Mouse (Mus musculus): ENCODE data around the gene Dynlt1b. TPM values are rescaled to one million over a fixed set of nuclear protein-coding genes. Genes with fewer than 3 reads are reported as not detected.
"Not testable (repeated sequence)": the region's sequence is repeated elsewhere in the genome, so short reads cannot be mapped to it uniquely, and the experiment has no call there.

Gene Dynlt1b
- total RNA-seq, 2 experiments from 2014 or later = 43.0 to 50.4 TPM

DNA sequence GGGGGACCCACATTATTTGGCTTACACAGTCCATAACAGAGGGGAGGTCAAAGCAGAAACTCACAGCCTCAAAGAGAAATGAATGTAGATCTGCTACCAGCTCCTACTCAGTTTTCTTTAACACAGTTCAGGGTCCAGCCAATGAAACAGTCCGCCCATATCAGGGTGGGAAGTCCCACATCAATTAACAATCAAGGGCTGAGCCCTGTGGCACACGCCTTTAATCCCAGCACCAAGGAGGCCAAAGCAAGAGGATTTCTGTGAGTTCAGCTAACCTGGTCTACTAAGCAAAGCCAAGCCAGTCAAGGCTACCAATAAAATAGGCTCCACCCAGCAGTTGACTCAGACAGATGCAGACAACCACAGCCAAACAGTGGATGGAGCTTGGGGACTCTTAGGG is 7.5 kb upstream of the Dynlt1b start:
- not testable (repeated sequence) for DNase-seq (ENCODE audit: low spot score)

DNA sequence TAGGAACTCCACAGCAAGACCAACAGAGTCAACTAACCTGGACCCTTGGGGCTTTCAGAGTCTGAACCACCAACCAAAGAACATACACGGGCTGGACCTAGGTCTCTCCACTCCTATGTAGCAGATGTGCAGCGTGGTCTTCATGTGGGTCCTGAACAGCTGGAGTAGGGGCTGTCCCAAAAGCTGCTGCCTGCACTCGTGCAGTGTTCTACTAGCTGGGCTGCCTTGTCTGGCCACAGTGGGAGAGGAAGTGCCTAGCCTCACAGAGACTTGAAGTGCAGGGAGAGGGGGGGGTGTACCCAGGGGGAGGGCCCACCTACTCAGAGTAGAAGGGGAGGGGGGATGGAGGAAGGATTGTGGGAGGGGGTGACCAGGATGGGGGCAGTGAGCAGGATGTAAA is 7.1 kb upstream of the Dynlt1b start:
- not testable (repeated sequence) for DNase-seq (ENCODE audit: low spot score)

DNA sequence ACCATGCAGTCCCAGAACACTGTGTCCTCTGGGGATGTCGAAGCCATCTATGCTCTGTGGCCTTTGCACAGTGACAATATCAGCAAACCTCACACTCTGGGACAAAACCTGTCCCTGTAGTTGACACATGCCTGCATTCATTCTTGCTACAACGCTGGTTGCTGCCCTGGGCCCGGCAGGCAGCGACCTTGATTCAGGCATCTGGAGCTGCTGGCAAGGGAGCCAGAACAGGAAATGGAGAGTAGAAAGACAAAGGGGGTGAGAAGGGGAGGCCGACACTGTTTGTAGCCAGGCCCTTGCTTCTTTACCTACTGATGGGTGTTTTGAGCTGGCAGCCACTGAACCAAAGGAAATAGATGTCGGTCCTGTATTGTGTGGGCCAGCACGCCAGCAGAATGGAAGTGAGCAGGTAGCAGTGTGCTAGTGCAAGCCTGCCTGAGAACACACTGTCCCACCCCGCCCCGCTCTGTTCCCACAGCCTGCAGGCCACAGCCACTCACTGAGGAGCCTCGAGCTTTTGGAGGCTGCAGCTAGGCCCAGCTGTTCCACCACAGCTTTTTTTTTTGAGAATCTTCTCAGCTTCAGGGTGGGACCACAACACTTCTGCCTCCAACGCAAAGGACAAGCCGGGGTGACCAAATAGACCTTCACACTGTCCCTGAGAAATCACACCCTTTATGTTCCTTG is 5.5 kb upstream of the Dynlt1b start:
- DNase-seq (ENCODE audit: low spot score) = not testable (repeated sequence)

DNA sequence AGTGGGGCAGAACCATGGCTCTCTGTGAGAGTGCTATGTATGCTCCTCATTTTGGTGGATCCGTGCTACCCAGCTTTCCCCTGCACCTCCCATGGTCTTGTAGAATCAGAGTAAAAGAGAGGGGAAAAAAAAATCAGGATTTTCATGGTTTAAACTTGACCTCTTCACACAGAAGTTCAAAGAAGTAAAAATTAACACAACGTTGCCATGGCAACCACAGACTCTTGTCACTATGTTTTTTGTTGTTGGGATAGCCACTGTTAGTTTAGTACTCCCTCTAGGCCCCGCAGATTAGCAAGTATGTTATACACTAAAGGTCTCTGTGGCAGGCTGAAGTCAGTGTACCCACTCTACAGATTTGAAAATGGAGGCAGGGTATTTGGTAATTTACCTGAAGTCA is 4.6 kb upstream of the Dynlt1b start:
- not testable (repeated sequence) for DNase-seq (ENCODE audit: low spot score)

DNA sequence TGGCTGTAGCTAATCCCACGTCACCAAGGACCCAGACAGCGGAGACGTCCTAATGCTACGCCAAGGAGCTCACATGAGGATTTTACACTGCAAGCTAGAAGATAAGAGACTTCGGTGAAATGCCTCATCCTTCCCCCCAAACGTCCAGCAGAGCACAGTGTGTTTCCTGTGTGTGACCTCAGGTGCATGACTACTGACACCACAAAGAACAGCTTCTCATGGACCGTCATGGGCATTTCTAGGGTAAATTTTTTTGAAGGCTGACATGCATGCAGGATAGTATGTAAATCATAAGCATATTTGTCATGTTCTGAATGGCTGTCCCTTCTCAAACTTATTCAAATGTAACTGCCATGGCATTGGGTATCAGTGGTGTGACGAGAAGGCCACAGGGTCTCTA is 3.0 kb upstream of the Dynlt1b start:
- not testable (repeated sequence) for DNase-seq (ENCODE audit: low spot score)

DNA sequence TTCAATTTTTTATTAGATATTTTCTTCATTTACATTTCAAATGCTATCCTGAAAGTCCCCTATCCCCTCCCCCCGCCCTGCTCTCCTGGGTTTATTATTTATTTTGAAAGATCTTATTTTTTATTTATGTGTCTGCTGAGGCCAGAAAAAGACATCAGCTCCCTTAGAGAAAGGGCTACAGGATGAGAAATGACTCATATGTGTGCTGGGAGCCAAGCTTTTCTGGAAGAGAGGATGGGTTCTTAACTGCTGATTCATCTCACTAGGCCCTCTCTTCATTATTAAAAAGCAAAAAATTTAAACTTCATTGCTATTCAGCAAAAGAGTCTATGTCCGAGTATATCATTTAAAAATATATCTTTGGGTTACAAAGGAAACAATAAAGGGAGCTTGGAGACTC is 986 bp upstream of the Dynlt1b start:
- not testable (repeated sequence) for DNase-seq (ENCODE audit: low spot score)

DNA sequence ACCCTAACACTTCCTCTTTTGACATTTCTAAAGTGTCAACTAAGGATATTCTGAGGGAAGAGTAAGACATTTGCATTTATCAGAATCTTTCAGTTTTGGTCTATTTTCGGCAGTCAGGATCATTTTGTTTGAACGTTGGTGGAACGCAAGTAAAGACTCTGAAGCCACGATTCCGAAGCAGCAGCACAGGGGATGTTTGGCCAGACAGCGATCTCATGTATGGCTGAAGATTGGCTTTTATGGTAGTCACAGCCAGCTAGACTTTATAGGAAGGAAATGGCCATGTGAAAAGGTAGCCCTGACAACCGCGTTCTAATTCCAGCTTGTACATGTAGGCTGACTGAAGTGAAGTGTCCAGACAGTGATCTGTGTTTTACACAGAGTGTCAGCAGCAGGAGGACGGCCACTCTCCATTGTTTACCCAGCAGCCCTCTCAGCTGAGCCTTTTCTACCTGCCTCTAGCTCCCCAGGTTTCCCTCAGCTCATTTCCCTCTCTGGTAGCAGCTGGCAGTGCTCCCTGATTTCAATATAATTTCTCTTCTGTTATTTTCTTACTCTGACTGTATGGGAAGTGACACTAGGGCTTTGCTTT is 594 bp downstream of the Dynlt1b start:
- not testable (repeated sequence) for DNase-seq (ENCODE audit: low spot score)

DNA sequence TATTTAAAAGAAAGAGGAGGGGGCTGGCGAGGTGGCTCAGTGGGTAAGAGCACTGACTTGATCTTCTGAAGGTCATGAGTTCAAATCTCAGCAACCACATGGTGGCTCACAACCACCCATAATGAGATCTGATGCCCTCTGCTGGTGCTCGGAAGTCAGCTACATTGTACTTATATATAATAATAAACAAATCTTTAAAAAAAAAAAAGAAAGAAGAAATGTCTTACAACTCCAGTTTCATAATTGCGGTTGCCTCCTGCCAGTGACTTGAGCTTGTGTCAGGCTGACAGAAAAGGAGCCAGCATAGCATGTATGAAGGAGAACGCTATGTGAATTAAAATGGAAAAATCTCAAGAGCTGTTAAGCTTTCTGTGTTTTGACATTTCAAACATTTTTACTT is 2.5 kb downstream of the Dynlt1b start:
- not testable (repeated sequence) for DNase-seq (ENCODE audit: low spot score)

DNA sequence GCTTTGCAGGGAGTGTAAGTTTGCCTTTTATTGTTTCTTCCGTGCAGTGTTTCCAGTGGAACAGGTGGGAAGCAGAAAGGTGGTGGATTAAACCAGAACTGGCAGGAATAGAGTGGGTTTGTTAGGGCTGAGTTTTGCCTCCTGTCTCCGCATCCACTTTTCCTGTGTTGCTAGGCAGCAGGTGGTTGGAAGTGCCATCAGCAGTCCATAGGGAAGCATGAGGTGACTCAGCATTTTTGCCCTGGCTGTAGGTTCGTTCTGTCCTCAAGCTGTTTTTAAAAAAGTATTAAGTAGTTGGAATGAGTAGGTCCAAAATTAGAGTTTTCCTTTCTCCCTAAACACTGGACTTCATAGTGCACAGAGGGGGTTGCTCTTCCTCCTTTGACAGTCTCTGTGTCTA is 3.8 kb downstream of the Dynlt1b start:
- not testable (repeated sequence) for DNase-seq (ENCODE audit: low spot score)

DNA sequence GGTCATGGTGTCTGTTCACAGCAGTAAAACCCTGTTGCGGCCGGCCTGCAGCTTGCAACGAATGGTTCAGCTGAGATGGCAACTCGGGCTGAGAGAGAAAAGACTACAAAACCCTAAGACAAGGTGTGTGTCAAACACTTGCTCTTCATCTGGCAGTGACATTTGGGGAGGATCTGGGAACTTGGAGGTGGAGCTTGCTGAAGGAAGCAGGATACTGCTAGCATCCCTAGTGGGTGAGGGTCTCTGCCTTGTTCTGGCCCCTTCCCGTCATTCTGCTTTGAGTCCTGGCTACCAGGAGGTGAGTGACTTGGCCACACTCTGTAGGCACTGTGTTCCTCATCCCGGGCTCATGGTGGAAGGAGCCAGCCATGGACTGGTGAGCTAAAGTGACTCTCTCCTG is 8.2 kb downstream of the Dynlt1b start:
- DNase-seq (ENCODE audit: low spot score) = not testable (repeated sequence)

DNA sequence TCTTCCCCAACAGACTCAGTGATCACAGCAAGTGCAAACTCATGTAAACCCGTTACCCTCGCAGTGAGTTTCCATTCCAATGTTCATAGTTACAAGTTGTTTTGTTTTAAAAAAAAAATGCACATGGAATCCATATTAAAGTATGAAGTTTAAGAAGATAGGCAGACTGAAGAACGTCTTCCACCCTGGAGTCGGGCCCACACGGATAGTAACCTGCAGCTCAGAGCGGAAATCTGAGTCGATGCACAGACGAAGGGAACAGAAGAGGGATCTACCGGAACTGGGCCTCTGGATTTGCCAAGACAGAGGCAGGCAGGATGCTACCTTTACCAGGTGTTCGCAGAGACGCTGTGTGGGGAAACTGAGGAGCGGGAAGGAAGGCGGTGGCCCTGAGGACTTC is 10.0 kb downstream of the Dynlt1b start:
- not testable (repeated sequence) for DNase-seq (ENCODE audit: low spot score)

DNA sequence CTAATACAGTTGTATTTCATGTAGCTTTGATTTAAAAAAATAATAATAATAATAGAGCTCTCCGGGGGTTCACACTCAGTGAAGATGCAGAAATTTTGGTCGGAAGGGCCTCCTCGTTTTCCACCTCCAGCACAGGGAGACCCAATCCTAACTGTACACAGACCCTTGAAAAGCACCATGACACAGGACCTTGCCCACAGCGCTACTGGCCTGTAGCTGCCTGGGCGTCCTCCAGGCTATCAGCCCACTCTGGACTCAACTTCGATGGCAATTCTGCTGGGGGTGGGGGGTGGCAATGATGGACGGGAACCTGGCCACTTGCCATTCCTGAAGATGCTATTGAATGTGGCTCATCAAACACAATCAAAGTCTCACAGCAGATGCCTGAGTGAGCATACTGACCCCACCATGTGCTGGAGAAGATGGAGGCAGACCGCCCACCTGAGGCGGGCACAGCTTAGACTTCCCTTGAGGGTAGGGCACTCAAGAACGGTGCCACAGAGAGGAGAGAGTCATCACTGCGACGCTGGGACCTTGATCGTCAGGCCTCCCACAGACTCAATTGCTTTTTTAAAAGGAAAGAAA is 10.7 kb downstream of the Dynlt1b start:
- DNase-seq (ENCODE audit: low spot score) = not testable (repeated sequence)

DNA sequence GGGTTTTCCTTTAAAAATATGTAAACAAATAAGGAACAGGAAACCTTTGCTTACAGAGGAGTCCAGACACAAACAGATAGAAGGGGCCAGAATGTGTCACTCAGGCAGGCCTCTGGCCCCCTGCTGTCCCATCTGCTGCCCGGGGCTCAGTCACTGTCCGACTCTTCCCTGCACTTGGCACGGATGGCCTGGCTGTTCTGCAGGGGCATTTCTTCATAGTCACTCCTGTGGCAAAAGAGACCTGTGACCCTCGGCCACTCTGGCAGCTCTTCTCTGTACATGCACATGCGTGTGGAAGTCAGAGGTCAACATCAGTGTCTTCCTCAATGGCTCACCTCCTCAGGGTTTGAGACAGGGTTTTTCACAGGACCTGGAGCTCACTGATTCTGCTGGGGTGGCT is 11.3 kb downstream of the Dynlt1b start:
- DNase-seq (ENCODE audit: low spot score) = not testable (repeated sequence)

DNA sequence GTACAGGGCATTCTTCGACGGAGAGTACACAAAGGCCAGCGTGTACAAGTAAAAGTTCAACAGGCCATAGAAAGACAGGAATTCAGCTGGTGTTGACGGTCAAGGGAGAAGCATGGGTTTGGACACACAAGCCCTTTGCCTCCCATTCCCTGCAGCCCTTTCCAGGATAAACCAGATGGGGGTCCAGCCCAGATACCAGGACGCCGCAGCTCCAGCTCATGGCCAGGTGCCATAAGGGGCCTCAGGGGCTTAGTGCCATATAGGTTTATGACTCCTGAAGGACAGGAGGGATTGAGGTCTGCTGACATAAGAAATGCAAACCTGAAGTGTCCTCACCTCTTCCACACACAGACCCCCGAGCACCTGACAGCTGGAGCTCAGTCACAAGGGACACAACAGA is 12.6 kb downstream of the Dynlt1b start:
- not testable (repeated sequence) for DNase-seq (ENCODE audit: low spot score)

DNA sequence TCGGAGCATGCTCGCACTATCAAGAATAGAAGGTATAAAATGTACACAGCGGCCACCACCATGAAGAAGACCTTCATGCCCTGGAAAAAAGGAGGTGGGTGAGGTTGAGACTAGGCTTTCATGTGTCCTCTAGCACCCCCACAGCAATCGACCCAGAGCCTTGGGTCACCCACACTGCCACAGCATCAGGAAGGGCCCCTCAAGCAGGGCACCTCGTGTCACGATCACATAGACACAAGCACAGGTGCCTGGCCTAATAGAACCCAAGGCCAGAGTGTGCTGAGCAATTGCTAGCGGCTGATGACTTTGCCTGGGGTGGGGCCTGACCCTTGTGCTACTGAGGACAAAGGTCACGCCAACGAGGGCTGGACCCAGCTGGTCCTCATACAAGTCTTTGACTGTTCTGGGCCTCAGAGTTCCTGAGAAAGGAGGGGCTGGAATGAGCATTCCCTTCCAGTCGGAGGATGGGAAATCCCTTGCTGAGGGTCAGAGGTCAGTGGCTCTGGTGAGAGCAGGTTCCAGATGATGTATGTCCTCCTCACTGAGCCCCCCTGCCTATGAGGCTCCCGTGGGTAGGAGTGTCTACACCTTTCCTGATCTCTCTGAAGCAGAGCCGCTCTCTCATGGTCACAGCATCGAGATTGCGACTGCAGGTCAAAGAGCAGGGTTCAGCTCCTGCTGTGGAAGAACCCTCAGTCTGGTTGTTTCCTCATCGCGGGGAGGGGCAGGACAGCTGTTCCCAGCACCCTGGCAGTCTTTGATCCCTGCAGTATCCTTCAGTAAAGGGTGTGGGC is 16.1 kb downstream of the Dynlt1b start:
- not testable (repeated sequence) for DNase-seq (ENCODE audit: low spot score)

DNA sequence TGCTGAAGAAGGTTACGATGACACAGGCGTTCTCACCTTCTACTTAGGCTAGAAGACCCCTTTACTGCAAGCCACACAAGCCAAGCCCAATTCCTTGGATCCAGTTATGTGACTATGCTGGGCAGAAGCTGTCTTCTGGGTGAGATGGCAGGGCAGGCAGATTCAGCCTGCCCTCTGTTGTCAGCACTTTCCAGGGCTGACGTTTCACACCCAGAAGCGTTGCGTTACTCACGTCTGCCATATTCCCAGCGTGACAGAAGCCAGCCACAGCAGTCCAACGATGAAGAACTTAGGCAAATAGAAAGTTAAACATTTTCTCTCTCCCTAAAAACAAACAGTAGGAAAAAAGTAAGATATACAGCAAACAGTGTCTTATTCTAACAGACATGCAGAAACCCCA is 18.4 kb downstream of the Dynlt1b start:
- DNase-seq (ENCODE audit: low spot score) = not testable (repeated sequence)

DNA sequence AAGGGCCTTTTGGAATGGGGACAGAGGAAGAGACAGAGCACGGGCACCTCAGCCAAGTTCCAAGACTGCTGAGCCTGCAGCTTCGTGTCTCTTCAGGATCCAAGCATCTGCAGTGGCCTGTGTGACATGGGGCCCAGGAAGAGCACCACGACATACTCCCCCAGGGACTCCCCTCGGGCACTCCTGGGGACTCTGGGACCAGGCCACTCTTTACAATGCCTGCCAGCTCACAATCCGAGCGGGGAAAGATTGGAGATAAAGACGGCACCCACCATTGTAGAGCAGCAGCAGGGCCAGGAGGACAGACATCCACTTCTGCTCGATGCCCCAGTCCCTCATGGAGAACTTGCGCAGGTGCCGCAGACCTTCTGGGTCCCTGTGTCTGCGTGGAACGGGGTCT is 19.3 kb downstream of the Dynlt1b start:
- not testable (repeated sequence) for DNase-seq (ENCODE audit: low spot score)

DNA sequence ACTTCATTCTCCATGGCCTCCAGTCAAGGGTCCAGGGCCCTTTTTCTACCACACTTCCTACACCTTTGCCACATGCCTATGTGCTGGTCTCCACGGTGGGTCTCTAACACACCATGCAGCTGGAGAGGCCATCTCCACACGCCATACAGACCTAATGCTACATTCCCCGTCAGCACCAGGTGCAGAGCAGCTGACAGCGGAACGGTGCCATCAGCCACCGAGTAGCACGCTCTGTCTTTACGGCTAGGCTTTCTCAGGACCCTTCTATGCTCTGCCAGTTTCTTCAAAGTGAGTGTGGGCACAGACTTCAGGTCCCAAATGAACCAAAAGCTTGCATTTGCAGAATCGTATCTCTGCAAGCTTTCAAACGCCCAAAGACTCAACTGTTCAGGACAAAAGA is 21.3 kb downstream of the Dynlt1b start:
- not testable (repeated sequence) for DNase-seq (ENCODE audit: low spot score)

DNA sequence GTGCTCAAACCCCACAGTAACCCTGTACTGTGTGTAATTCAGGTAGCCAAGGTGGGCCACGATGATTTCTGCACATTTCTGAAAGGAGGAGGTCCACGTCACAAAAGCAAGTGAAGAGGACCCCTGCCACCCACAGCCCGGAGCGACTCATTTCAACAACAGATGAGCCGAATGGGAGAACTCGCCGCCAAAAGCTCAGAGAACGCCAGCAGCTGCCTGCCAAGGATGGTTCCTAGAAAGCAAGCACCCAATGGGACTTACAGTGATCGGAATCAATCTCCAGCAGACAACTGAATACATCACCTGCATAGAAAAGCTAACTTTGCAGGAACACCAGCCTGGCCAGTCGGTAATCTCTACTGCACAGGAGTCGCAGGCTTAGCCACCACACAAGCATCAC is 22.8 kb downstream of the Dynlt1b start:
- DNase-seq (ENCODE audit: low spot score) = not testable (repeated sequence)

DNA sequence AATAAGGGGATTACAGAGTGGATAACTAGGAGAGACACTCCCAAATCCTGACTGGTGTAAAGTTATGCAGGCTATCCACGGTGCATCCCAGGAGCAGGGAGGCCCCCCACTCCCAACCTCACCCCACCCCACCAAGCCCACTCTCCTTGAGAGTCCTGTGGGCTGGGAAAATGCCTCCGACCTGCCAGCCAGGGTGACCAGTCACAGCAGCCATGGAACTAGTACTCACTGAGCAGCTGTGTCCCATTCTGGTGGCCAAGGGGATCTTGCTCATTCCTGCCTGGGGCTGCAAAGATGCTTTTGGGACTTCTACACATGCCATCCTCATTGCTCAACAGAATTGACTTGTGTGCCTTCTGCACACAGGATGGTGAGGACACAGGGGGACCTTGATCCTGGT is 24.8 kb downstream of the Dynlt1b start:
- not testable (repeated sequence) for DNase-seq (ENCODE audit: low spot score)

DNA sequence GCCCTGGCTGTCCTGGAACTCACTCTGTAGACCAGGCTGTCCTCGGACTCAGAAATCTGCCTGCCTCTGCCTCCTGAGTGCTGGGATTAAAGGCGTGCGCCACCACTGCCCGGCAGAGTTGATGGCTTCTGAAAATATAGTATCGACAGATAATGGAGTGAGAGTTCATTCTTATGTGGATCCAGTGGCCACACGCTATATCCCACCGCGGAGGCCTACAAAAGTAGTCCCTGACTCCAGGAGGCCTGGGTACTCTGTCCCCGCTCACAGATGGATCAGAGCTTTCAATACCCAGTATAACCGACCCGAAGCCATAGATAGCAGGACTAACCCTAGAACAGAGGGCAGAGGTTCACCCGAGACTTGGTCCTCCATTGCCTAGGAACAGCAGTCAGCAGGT is 26.0 kb downstream of the Dynlt1b start:
- not testable (repeated sequence) for DNase-seq (ENCODE audit: low spot score)

Data from gastrocnemius, adult 18-20 months (tissue).